8 mouse cellular contexts compared by ENCODE assay signal in the genomic region with DNA sequence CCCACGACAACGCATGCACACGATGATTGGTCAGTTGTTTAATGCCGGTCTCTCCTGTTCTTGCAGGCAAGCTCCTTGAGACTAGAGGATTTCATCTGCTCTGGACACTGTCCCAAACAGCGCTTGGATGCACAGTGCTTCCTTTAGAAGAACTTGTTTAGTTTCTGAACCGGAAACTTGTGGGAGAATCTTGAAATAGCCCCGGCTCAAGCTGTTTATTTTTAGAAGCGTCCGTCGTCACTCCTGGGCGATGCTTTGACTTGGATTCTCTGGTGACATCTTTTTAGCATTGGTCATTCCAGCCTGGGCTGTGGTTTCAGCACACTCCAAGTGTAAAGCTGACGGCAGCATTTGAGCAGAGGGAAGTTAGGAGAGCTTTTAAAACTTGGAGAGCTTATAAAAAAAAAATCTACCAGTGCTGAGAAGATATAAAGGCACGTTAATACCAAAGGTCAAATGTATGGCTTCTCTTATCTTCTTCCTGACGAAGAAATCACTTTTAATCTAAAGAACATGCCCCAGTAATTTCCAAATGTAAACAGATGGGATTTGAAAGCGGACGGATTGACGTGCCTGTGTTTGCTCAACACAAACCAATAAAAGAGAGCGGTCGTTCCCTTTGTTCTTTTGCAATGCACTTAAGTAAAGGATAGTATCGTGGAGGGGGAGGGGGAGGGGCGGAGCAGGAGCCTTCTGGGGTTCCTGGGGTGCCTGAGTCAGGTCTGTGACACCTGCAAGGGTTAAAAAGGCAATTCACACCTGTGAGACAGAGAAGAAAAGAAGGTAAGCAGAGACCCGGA. TPM values are rescaled to one million over a fixed set of nuclear protein-coding genes. Genes with fewer than 3 reads are reported as not detected.
DNase-seq lines count a peak whose midpoint lies in the region; ATAC-seq and TF ChIP-seq lines count a peak whose summit lies in the region.

No protein-coding gene starts in this region.

- POLR2A ChIA-PET in Patski (lab: Charles Lee) = no interaction called here

- 31% methylated on average over 22 of the region's 22 CpGs for WGBS in hindbrain, embryonic 16.5 days
- 10% methylated on average over 22 of the region's 22 CpGs for WGBS in limb, embryonic 14.5 days
- 33% methylated on average over 22 of the region's 22 CpGs for WGBS in neural tube, embryonic 13.5 days
- 38% methylated on average over 22 of the region's 22 CpGs for WGBS in forebrain, postnatal 0 days

- H3K9ac ChIP-seq in hindbrain, embryonic 16.5 days (ENCODE audit: low read depth, low read length) = no peak overlapping the region
- no peak overlapping the region for H3K9ac ChIP-seq in limb, embryonic 14.5 days (ENCODE audit: low read depth, low read length, severe bottlenecking)
- no peak overlapping the region for H3K9ac ChIP-seq in neural tube, embryonic 13.5 days
- no peak overlapping the region for H3K9ac ChIP-seq in forebrain, postnatal 0 days

- CTCF ChIA-PET in Patski (lab: Charles Lee) = no interaction called here

- in situ Hi-C loops in Patski (cut with MboI; ENCODE audit: low pct_unique_long_range_greater_than_20kb) = no loop called here

- no peak for TF ChIP-seq CTCF in Patski (IDR thresholded peaks at IDR 0.05)
- TF ChIP-seq CTCF in forebrain, postnatal 0 days (IDR thresholded peaks at IDR 0.05; ENCODE audit: low read depth) = no peak

- ATAC-seq in Patski = peak; percentile 86
- ATAC-seq in hindbrain, embryonic 16.5 days = no peak
- no peak for ATAC-seq in limb, embryonic 14.5 days (ENCODE audit: low FRiP score, low read depth)
- no peak for ATAC-seq in neural tube, embryonic 13.5 days (ENCODE audit: low read depth)
- no peak for ATAC-seq in forebrain, postnatal 0 days

- no peaks in the 10 kb centered on the region for H3K4me1 ChIP-seq in hindbrain, embryonic 16.5 days (ENCODE audit: control insufficient read depth, insufficient read depth, low read depth, low read length)
- peaks cover 12% of the 10 kb centered on the region; the same call in 1 of the 2 replicates for H3K4me1 ChIP-seq in limb, embryonic 14.5 days (ENCODE audit: control insufficient read depth, insufficient read depth, low read length)
- H3K4me1 ChIP-seq in neural tube, embryonic 13.5 days (replicated peaks) = peaks cover 5% of the 10 kb centered on the region; the same call in 1 of the 2 replicates
- H3K4me1 ChIP-seq in forebrain, postnatal 0 days (ENCODE audit: insufficient read depth) = peaks cover 12% of the 10 kb centered on the region; the same call in 1 of the 2 replicates

- TF ChIP-seq POLR2A in limb, embryonic 14.5 days (IDR thresholded peaks at IDR 0.05; ENCODE audit: borderline replicate concordance, extremely low read depth, insufficient read depth, insufficient read length) = no peak

- H3K4me3 ChIP-seq in hindbrain, embryonic 16.5 days (ENCODE audit: low read length) = no peak overlapping the region
- no peak overlapping the region for H3K4me3 ChIP-seq in limb, embryonic 14.5 days (replicated peaks; ENCODE audit: low read length)
- H3K4me3 ChIP-seq in neural tube, embryonic 13.5 days = no peak overlapping the region
- no peak overlapping the region for H3K4me3 ChIP-seq in forebrain, postnatal 0 days (ENCODE audit: low read depth, low read length)

- peak overlapping the region; percentile 26; the same call in 1 of the 2 replicates for H3K4me2 ChIP-seq in hindbrain, embryonic 16.5 days (ENCODE audit: low read length)
- peak overlapping the region; percentile 38 for H3K4me2 ChIP-seq in limb, embryonic 14.5 days (replicated peaks; ENCODE audit: low read depth, low read length, severe bottlenecking)
- H3K4me2 ChIP-seq in neural tube, embryonic 13.5 days = peak overlapping the region; percentile 29
- H3K4me2 ChIP-seq in forebrain, postnatal 0 days (ENCODE audit: low read depth) = no peak overlapping the region

- no peaks in the 10 kb centered on the region for H3K27me3 ChIP-seq in Patski
- H3K27me3 ChIP-seq in hindbrain, embryonic 16.5 days (replicated peaks; ENCODE audit: control insufficient read depth, insufficient read depth, low read length) = no peaks in the 10 kb centered on the region
- no peaks in the 10 kb centered on the region for H3K27me3 ChIP-seq in limb, embryonic 14.5 days (ENCODE audit: control insufficient read depth, insufficient read depth, low read length)
- H3K27me3 ChIP-seq in neural tube, embryonic 13.5 days = no peaks in the 10 kb centered on the region
- H3K27me3 ChIP-seq in forebrain, postnatal 0 days (ENCODE audit: insufficient read depth, low read length) = no peaks in the 10 kb centered on the region

- no peaks in the 10 kb centered on the region for H3K36me3 ChIP-seq in hindbrain, embryonic 16.5 days (ENCODE audit: control insufficient read depth, insufficient read depth, low read length)
- no peaks in the 10 kb centered on the region for H3K36me3 ChIP-seq in limb, embryonic 14.5 days (ENCODE audit: control insufficient read depth, insufficient read depth, low read length)
- H3K36me3 ChIP-seq in neural tube, embryonic 13.5 days = no peaks in the 10 kb centered on the region
- H3K36me3 ChIP-seq in forebrain, postnatal 0 days (ENCODE audit: insufficient read depth) = no peaks in the 10 kb centered on the region

- no peaks in the 10 kb centered on the region for H3K9me3 ChIP-seq in hindbrain, embryonic 16.5 days (ENCODE audit: control insufficient read depth, low read length)
- H3K9me3 ChIP-seq in limb, embryonic 14.5 days (ENCODE audit: control insufficient read depth, low read length) = no peaks in the 10 kb centered on the region
- H3K9me3 ChIP-seq in neural tube, embryonic 13.5 days = no peaks in the 10 kb centered on the region
- H3K9me3 ChIP-seq in forebrain, postnatal 0 days (ENCODE audit: low read length) = no peaks in the 10 kb centered on the region

- no peak overlapping the region for H3K27ac ChIP-seq in hindbrain, embryonic 16.5 days (ENCODE audit: low read depth, low read length)
- no peak overlapping the region for H3K27ac ChIP-seq in limb, embryonic 14.5 days (replicated peaks; ENCODE audit: low read depth, low read length)
- H3K27ac ChIP-seq in neural tube, embryonic 13.5 days (replicated peaks) = no peak overlapping the region
- H3K27ac ChIP-seq in forebrain, postnatal 0 days (ENCODE audit: low read depth, low read length) = no peak overlapping the region

- DNase-seq in 416B (ENCODE audit: low read depth) (peak; percentile 66), Patski (ENCODE audit: low read depth, low spot score) (peak; percentile 57)
- DNase-seq in gastrocnemius, postnatal 10 days = peak; percentile 42
- peak; percentile 35 for DNase-seq in limb, embryonic 14.5 days (ENCODE audit: low spot score)
- no peak for DNase-seq in cerebellum, adult 9-11 months
- no peak for DNase-seq in forebrain, postnatal 0 days

RNA-seq across cellular contexts. Expression of a gene that starts 46.5 kb away (rescaled TPM):
- 26.0 TPM for polyA plus RNA-seq in Patski (2021)
- 10 to 100 TPM; 16.7 to 20.6 TPM for total RNA-seq in gastrocnemius, postnatal 10 days (2021)
- polyA plus RNA-seq in hindbrain, embryonic 16.5 days (2015; fragmentation: Nextera tagmentation; extraction: Ambion mirVana) = 11.1 and 11.2 TPM in 2 replicates
- 31.0 and 34.4 TPM in 2 replicates for polyA plus RNA-seq in limb, embryonic 14.5 days (2012; rRNA removed)
- 29.5 and 39.4 TPM in 2 replicates for polyA plus RNA-seq in limb, embryonic 14.5 days (2014; fragmentation: Nextera tagmentation; extraction: Ambion mirVana)
- polyA plus RNA-seq in neural tube, embryonic 13.5 days (2015; fragmentation: Nextera tagmentation; extraction: Ambion mirVana) = 11.6 and 12.7 TPM in 2 replicates
- 38.1 and 43.1 TPM in 2 replicates for total RNA-seq in forebrain, postnatal 0 days (2014; rRNA removed)
- 7.8 and 13.4 TPM in 2 replicates for polyA plus RNA-seq in forebrain, postnatal 0 days (2015; fragmentation: Nextera tagmentation; extraction: Ambion mirVana)

Comparison
In these comparisons a context has a peak if more than half of its experiments do, and no peak if none do; other contexts are left out.
1. DNase-seq: peak in 416B (single experiment), Patski (single experiment), gastrocnemius, postnatal 10 days (single experiment) and limb, embryonic 14.5 days (single experiment); none in cerebellum, adult 9-11 months (single experiment) and forebrain, postnatal 0 days (single experiment).